Mouse (Mus musculus) stomach, postnatal 0 days (tissue): ENCODE measurements around the gene Carmil1.

Experiments
- CTCF ChIP-seq: IDR thresholded peaks from 2 replicates; pipeline ENCODE4 v1.5.1; 2016; ENCODE audit warnings: antibody characterized with exemption, low read depth, mild to moderate bottlenecking, moderate library complexity
- EP300 ChIP-seq: optimal IDR thresholded peaks from 2 replicates; pipeline ENCODE3; 2016; ENCODE audit warnings: antibody characterized with exemption

GRCm38 (mm10) chr13:24279762-24280438 lies 695 bp downstream of the Carmil1 start:
- TF ChIP-seq CTCF (no peak), EP300 (no peak)
